Mouse (Mus musculus) MEL (cell line): Measurements from ENCODE around the gene Bmpr1b.

Source experiments
- CTCF ChIP-seq, 3 experiments: IDR thresholded peaks in 2 of 3; conservative IDR thresholded peaks in 1 of 3; 2 replicates each; pipeline ENCODE4 v1.5.1; 2011 to 2012; ENCODE audit warnings: low read length in 3 of 3, low read depth in 2 of 3, mild to moderate bottlenecking in 2 of 3, improper control_type of control experiment in 1 of 3, inconsistent platforms in 1 of 3, mixed read lengths in 1 of 3, moderate library complexity in 1 of 3; ENCODE audit not compliant: control insufficient read depth in 1 of 3, insufficient read depth in 1 of 3, poor library complexity in 1 of 3, severe bottlenecking in 1 of 3
- E2F4 ChIP-seq: IDR thresholded peaks from 2 replicates; pipeline ENCODE4 v1.6.1; 2011; ENCODE audit warnings: low read depth, low read length, improper control_type of control experiment, borderline replicate concordance
- EP300 ChIP-seq, 2 experiments: IDR thresholded peaks; 2 replicates each; pipeline ENCODE4 v1.6.1; 2011; ENCODE audit warnings: improper control_type of control experiment in 2 of 2, low read length in 2 of 2, low read depth in 1 of 2, mild to moderate bottlenecking in 1 of 2
- MAZ ChIP-seq: IDR thresholded peaks from 2 replicates; pipeline ENCODE4 v1.6.1; 2012; ENCODE audit warnings: low read depth, mild to moderate bottlenecking, inconsistent platforms, low read length, improper control_type of control experiment
- NELFE ChIP-seq: IDR thresholded peaks from 2 replicates; pipeline ENCODE4 v1.6.1; 2011; ENCODE audit warnings: low read depth, low read length, improper control_type of control experiment
- POLR2A ChIP-seq, 2 experiments: IDR thresholded peaks; 2 replicates each; pipeline ENCODE4 v1.6.1; 2011 to 2012; ENCODE audit warnings: low read length in 2 of 2, mild to moderate bottlenecking in 2 of 2, control low read depth in 1 of 2, improper control_type of control experiment in 1 of 2, low read depth in 1 of 2, moderate library complexity in 1 of 2; ENCODE audit not compliant: control insufficient read depth in 1 of 2, insufficient read depth in 1 of 2, poor library complexity in 1 of 2
- POLR2AphosphoS2 ChIP-seq: IDR thresholded peaks from 2 replicates; pipeline ENCODE4 v1.6.1; 2011; ENCODE audit warnings: low read length, improper control_type of control experiment
- RAD21 ChIP-seq: IDR thresholded peaks from 2 replicates; pipeline ENCODE4 v1.6.1; 2011; ENCODE audit warnings: mild to moderate bottlenecking, low read depth, low read length, improper control_type of control experiment
- SIN3A ChIP-seq: IDR thresholded peaks from 2 replicates; pipeline ENCODE4 v1.6.1; 2012; ENCODE audit warnings: low read length, improper control_type of control experiment, inconsistent platforms
- TCF12 ChIP-seq: IDR thresholded peaks from 2 replicates; pipeline ENCODE4 v1.6.1; 2014; ENCODE audit warnings: low read depth, mild to moderate bottlenecking, inconsistent platforms, low read length, improper control_type of control experiment, moderate library complexity
- USF1 ChIP-seq: IDR thresholded peaks from 2 replicates; pipeline ENCODE4 v1.6.1; 2014; ENCODE audit warnings: low read depth, mild to moderate bottlenecking, inconsistent platforms, low read length, improper control_type of control experiment, moderate library complexity
- ZC3H11A ChIP-seq: IDR thresholded peaks from 2 replicates; pipeline ENCODE4 v1.6.1; 2012; ENCODE audit warnings: low read depth, mild to moderate bottlenecking, inconsistent platforms, low read length, improper control_type of control experiment
- ZKSCAN1 ChIP-seq: IDR thresholded peaks from 2 replicates; pipeline ENCODE4 v1.6.1; 2012; ENCODE audit warnings: low read depth, mild to moderate bottlenecking, inconsistent platforms, low read length, improper control_type of control experiment, moderate library complexity

DNA sequence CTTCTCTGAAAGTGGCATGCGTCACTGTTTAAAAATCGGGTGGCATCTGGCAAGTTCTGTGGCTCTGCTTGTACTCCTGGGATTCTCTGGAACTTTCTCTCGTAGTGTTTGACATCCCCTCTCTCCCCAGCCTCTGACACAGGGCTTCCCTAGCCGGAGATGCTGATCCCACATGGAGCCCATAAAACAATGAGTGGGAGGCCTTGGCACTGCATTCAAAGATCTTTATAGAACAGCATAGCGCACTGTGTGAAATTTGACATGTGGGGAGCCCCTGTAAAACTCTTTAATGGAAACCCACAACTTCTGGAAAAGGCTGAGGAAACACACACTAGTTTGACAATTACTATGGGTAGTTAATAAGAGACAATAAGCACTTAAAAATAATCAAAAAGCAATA is 126.2 kb downstream of the Bmpr1b start:
- TF ChIP-seq CTCF (IDR thresholded peaks at IDR 0.05 in 2 of 3, conservative IDR thresholded peaks at IDR 0.05 in 1 of 3; ENCODE audit: control insufficient read depth in 1 of 3, insufficient read depth in 1 of 3, low read depth in 2 of 3, low read length in 3 of 3, poor library complexity in 1 of 3, severe bottlenecking in 1 of 3) (no peak), POLR2A (IDR thresholded peaks at IDR 0.05; ENCODE audit: control insufficient read depth in 1 of 2, insufficient read depth in 1 of 2, low read depth in 1 of 2, low read length in 2 of 2, poor library complexity in 1 of 2) (no peak), TCF12 (no peak), ZC3H11A (no peak), E2F4 (no peak), NELFE (no peak), USF1 (no peak), MAZ (no peak), SIN3A (no peak), RAD21 (no peak), POLR2AphosphoS2 (no peak), ZKSCAN1 (no peak), EP300 (IDR thresholded peaks at IDR 0.05; ENCODE audit: low read depth in 1 of 2, low read length in 2 of 2) (no peak)
